ENCODE assay signal across 8 mouse cellular contexts in genomic region chr19:8997546-8997945, GRCm38 (mm10). TPM values are rescaled to one million over a fixed set of nuclear protein-coding genes. Genes with fewer than 3 reads are reported as not detected.
DNase-seq lines count a peak whose midpoint lies in the region; ATAC-seq and TF ChIP-seq lines count a peak whose summit lies in the region.

No protein-coding gene starts in this region.

- DNase-seq in adrenal gland, adult 18-20 months (ENCODE audit: low spot score in 2 of 2): peak; percentile 59 to 76
- DNase-seq in frontal cortex, postnatal 14 days (ENCODE audit: low spot score in 2 of 2): peak; percentile 45 to 52
- DNase-seq in left cerebral cortex, postnatal 4 days: peak; percentile 78
- peak; percentile 95 for DNase-seq in stomach, postnatal 0 days (ENCODE audit: low spot score)
- DNase-seq in embryo, embryonic 11 days: no peak

- peaks cover 74% of the 10 kb centered on the region for H3K4me1 ChIP-seq in E14TG2a.4 (replicated peaks; ENCODE audit: low read depth, low read length)
- peaks cover 2% of the 10 kb centered on the region for H3K4me1 ChIP-seq in hindbrain, embryonic 15.5 days (replicated peaks)
- H3K4me1 ChIP-seq in midbrain, embryonic 15.5 days: no peaks in the 10 kb centered on the region
- peaks cover 27% of the 10 kb centered on the region for H3K4me1 ChIP-seq in stomach, postnatal 0 days (replicated peaks; ENCODE audit: control insufficient read depth, insufficient read depth)

- intact Hi-C loops in left cerebral cortex, postnatal 4 days (cut with DNase I): no loop called here

- H3K27me3 ChIP-seq in E14TG2a.4 (ENCODE audit: insufficient read depth, low read length): no peaks in the 10 kb centered on the region
- no peaks in the 10 kb centered on the region for H3K27me3 ChIP-seq in hindbrain, embryonic 15.5 days
- no peaks in the 10 kb centered on the region for H3K27me3 ChIP-seq in midbrain, embryonic 15.5 days (replicated peaks)
- H3K27me3 ChIP-seq in stomach, postnatal 0 days (ENCODE audit: control insufficient read depth, insufficient read depth, low read length): no peaks in the 10 kb centered on the region

- peaks cover 32% of the 10 kb centered on the region for H3K36me3 ChIP-seq in E14TG2a.4 (ENCODE audit: insufficient read depth, low read length)
- H3K36me3 ChIP-seq in hindbrain, embryonic 15.5 days: no peaks in the 10 kb centered on the region
- H3K36me3 ChIP-seq in midbrain, embryonic 15.5 days (replicated peaks): no peaks in the 10 kb centered on the region
- H3K36me3 ChIP-seq in stomach, postnatal 0 days (ENCODE audit: control insufficient read depth, insufficient read depth, low read length): peaks cover 27% of the 10 kb centered on the region

- H3K4me3 ChIP-seq in E14TG2a.4 (replicated peaks; ENCODE audit: low read length): peak overlapping the region; percentile 11; the same call in 1 of the 2 replicates
- no peak overlapping the region for H3K4me3 ChIP-seq in hindbrain, embryonic 15.5 days
- no peak overlapping the region for H3K4me3 ChIP-seq in midbrain, embryonic 15.5 days
- no peak overlapping the region for H3K4me3 ChIP-seq in stomach, postnatal 0 days (ENCODE audit: low read depth, low read length)

- 68% methylated on average over 4 of the region's 4 CpGs for WGBS in hindbrain, embryonic 15.5 days
- 79% methylated on average over 4 of the region's 4 CpGs for WGBS in midbrain, embryonic 15.5 days
- 10% methylated on average over 4 of the region's 4 CpGs for WGBS in stomach, postnatal 0 days

- H3K9me3 ChIP-seq in E14TG2a.4 (ENCODE audit: low read length): no peaks in the 10 kb centered on the region
- H3K9me3 ChIP-seq in hindbrain, embryonic 15.5 days: no peaks in the 10 kb centered on the region
- H3K9me3 ChIP-seq in midbrain, embryonic 15.5 days: no peaks in the 10 kb centered on the region
- no peaks in the 10 kb centered on the region for H3K9me3 ChIP-seq in stomach, postnatal 0 days (ENCODE audit: control insufficient read depth, low read length)

- TF ChIP-seq EP300 in stomach, postnatal 0 days (optimal IDR thresholded peaks at IDR 0.05): no peak

- ATAC-seq in hindbrain, embryonic 15.5 days (ENCODE audit: low FRiP score, low read depth): peak; percentile 80
- 0 out of 2 replicates have a peak, but pooled peaks have one; percentile 50 for ATAC-seq in midbrain, embryonic 15.5 days (replicated peaks)
- ATAC-seq in stomach, postnatal 0 days (ENCODE audit: low FRiP score, low TSS enrichment): peak; percentile 96

- no peak overlapping the region for H3K9ac ChIP-seq in hindbrain, embryonic 15.5 days
- no peak overlapping the region for H3K9ac ChIP-seq in midbrain, embryonic 15.5 days
- 0 out of 2 replicates have a peak overlapping the region, but pooled peaks have one; percentile 2 for H3K9ac ChIP-seq in stomach, postnatal 0 days (ENCODE audit: low read length)

- no peak overlapping the region for H3K27ac ChIP-seq in hindbrain, embryonic 15.5 days (replicated peaks)
- no peak overlapping the region for H3K27ac ChIP-seq in midbrain, embryonic 15.5 days
- H3K27ac ChIP-seq in stomach, postnatal 0 days (replicated peaks): peak overlapping the region; percentile 91

- TF ChIP-seq CTCF in E14TG2a.4 (conservative IDR thresholded peaks at IDR 0.05; ENCODE audit: low read length): no peak
- peak; percentile 36 for TF ChIP-seq CTCF in stomach, postnatal 0 days (IDR thresholded peaks at IDR 0.05; ENCODE audit: low read depth)

- no peak overlapping the region for H3K4me2 ChIP-seq in hindbrain, embryonic 15.5 days
- H3K4me2 ChIP-seq in midbrain, embryonic 15.5 days: no peak overlapping the region
- H3K4me2 ChIP-seq in stomach, postnatal 0 days (replicated peaks; ENCODE audit: low read depth): peak overlapping the region; percentile 32

RNA-seq across cellular contexts. Expression of gene Ahnak, which starts 8.5 kb away (rescaled TPM):
- 100 to 1,000 TPM in 1 of 2 experiments, 10 to 100 TPM in 1; 88.9 to 162 TPM for total RNA-seq in adrenal gland, adult 18-20 months (2021)
- polyA plus RNA-seq in hindbrain, embryonic 15.5 days (2015; fragmentation: Nextera tagmentation; extraction: Ambion mirVana): 4.6 TPM in 2 replicates
- 10 to 100 TPM; 14.0 to 18.5 TPM for total RNA-seq in left cerebral cortex, postnatal 4 days (2021)
- 4.9 and 5.9 TPM in 2 replicates for polyA plus RNA-seq in midbrain, embryonic 15.5 days (2015; fragmentation: Nextera tagmentation; extraction: Ambion mirVana)
- 86.6 and 103 TPM in 2 replicates for polyA plus RNA-seq in stomach, postnatal 0 days (2015; fragmentation: Nextera tagmentation; extraction: Ambion mirVana)

RNA-seq across cellular contexts. Expression of gene Eef1g, which starts 30.7 kb away (rescaled TPM):
- total RNA-seq in adrenal gland, adult 18-20 months (2021): 100 to 1,000 TPM; 334 to 342 TPM
- 289 TPM in 2 replicates for polyA plus RNA-seq in hindbrain, embryonic 15.5 days (2015; fragmentation: Nextera tagmentation; extraction: Ambion mirVana)
- total RNA-seq in left cerebral cortex, postnatal 4 days (2021): 100 to 1,000 TPM; 385 to 398 TPM
- 287 and 295 TPM in 2 replicates for polyA plus RNA-seq in midbrain, embryonic 15.5 days (2015; fragmentation: Nextera tagmentation; extraction: Ambion mirVana)
- polyA plus RNA-seq in stomach, postnatal 0 days (2015; fragmentation: Nextera tagmentation; extraction: Ambion mirVana): 240 and 247 TPM in 2 replicates

RNA-seq across cellular contexts. Expression of gene Tut1, which starts 43.9 kb away (rescaled TPM):
- total RNA-seq in adrenal gland, adult 18-20 months (2021): 10 to 100 TPM; 23.1 to 26.1 TPM
- 24.9 and 25.4 TPM in 2 replicates for polyA plus RNA-seq in hindbrain, embryonic 15.5 days (2015; fragmentation: Nextera tagmentation; extraction: Ambion mirVana)
- total RNA-seq in left cerebral cortex, postnatal 4 days (2021): 10 to 100 TPM; 17.5 to 20.0 TPM
- polyA plus RNA-seq in midbrain, embryonic 15.5 days (2015; fragmentation: Nextera tagmentation; extraction: Ambion mirVana): 27.5 and 30.5 TPM in 2 replicates
- polyA plus RNA-seq in stomach, postnatal 0 days (2015; fragmentation: Nextera tagmentation; extraction: Ambion mirVana): 14.9 and 15.8 TPM in 2 replicates

RNA-seq across cellular contexts. Expression of gene Mta2, which starts 55.9 kb away (rescaled TPM):
- total RNA-seq in adrenal gland, adult 18-20 months (2021): 10 to 100 TPM; 81.1 to 89.8 TPM
- 103 and 109 TPM in 2 replicates for polyA plus RNA-seq in hindbrain, embryonic 15.5 days (2015; fragmentation: Nextera tagmentation; extraction: Ambion mirVana)
- total RNA-seq in left cerebral cortex, postnatal 4 days (2021): 10 to 100 TPM; 75.4 to 79.6 TPM
- polyA plus RNA-seq in midbrain, embryonic 15.5 days (2015; fragmentation: Nextera tagmentation; extraction: Ambion mirVana): 119 and 121 TPM in 2 replicates
- 68.0 and 69.3 TPM in 2 replicates for polyA plus RNA-seq in stomach, postnatal 0 days (2015; fragmentation: Nextera tagmentation; extraction: Ambion mirVana)

Comparison
In these comparisons a context has a peak if more than half of its experiments do, and no peak if none do; other contexts are left out.
1. RNA of gene Ahnak, which starts 8.5 kb away (polyA plus RNA-seq): 86.6 to 103 TPM in stomach, postnatal 0 days; 4.9 to 5.9 TPM in midbrain, embryonic 15.5 days and 4.6 TPM in hindbrain, embryonic 15.5 days; every median in the first group is over 10 times any median in the second.
2. Peak in every context shown above with its lines, with median percentiles within 50 percentile points of each other: ATAC-seq.